Mouse (Mus musculus): ENCODE measurements at regions not wholly inside any gene's neighbourhood (a gene's known extent, or its start where the extent isn't known, plus 50 kb on each side); places are given as distances from the start of the nearest gene placed in this dataset.
A peak's percentile ranks its signal among the peaks of the same experiment; 100 is the strongest.

DNA sequence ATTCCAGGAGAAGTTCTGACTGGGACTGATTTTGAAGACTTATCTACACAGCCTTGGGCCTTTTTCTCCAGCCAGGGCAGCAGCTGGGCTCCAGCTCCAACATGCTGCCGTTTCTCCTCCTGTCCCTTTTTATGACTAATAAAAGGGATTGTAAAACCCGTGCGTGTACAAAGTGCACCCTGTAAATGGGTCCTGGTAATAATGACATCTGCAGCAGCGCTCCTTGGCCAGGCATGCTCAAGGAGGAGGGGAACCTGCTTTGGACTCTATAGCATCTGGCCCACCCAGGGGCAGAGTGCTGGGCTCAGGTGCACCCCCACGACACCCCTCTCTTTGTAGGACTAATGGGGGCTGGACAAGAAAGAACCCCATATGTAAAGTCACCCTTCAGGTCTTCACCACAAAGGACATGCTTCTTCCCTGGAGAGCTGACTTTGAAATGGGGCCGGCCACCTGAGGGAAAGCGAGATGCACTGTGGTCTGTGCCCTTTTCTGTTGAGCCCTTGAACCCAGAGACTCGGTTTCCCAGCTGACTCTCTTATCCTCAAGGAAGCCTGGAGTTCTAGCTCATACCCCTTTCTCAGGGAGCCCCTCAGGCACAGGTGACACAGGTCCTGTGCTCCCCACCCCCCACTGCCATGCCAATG is 61.4 kb downstream of the Mrpl23 start:
- no peak for DNase-seq
- intact Hi-C loops (cut with DNase I): no loop called here

DNA sequence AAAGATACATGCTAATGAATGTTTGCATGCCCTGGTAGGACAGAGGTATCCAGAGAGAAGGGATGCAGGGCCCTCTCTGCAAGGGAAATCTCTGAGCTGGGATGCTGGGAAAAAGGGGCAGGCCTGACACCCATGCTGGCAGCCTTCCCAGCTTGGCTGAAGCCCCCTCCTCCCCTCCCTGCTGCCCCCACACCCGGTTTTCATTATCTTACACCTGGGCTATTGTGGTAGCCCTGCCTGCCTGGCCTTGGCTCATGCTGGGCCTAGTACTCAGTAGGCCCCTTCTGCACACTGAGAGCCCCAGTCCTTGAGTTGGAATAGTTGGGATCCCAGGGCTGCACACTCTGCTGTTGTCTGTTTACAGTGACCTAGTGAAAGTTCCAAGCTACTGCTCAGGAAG is 62.9 kb downstream of the Mrpl23 start:
- intact Hi-C loops (cut with DNase I): no loop called here
- no peak for DNase-seq

DNA sequence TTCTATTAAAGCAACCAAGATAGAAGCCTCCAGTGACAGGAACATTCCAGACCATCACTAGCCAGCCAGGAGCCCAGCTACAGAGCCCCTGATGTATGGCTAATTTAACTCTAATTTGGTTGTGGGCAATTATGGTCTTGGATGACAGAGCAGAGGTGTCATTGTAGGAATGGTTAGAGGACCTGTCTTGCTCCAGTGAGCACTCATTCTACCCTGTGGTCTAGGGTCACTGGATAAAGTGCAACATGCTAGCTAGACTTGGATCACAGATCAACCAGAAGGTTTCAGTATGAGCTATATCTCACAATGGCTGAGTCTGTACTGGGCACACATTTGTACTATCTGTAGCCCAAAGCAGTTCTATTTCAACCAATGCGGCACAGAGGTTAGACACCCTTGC is 63.7 kb downstream of the Mrpl23 start:
- no peak for DNase-seq
- intact Hi-C loops (cut with DNase I): no loop called here

DNA sequence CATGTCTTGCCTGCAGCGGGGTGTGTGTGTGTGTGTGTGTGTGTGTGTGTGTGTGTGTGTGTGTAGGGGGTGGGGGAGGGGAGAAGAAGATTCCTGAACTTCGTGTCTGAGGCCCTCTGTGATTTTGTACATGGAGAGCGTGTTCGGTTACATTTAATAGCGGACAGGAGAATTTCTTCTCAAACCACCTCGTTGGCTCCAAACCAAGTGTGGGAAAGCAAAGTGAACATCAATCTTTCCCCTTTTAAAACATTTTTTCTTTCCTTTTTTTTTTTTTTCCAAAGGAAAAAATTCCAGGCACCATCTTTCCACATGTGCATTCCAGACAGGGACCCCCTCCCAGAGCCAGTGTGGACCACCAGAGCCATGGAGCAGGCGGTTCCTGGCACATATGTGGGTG is 65.5 kb downstream of the Mrpl23 start:
- intact Hi-C loops (cut with DNase I): no loop called here
- no peak for DNase-seq

DNA sequence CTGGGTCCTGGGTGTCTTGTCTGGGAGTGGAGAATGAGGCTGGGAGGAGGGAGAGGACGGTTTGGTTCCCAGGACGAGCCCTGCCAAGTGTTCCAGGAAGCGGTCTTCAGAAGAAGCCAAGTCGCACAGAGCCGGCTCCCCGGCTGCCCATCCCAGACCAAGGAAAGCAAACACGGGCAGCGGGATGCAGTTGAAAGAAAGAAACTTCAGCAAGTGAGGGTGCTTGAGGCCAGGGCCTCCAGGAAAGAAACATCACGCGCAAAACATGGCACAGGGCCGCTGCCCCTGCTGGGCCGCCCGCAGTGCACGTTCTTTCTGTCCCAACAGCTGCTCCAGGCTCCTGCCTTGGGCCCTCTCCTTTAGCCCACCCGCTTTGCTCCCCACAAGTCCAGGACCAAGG is 66.7 kb downstream of the Igf2 start:
- intact Hi-C loops (cut with DNase I): loop anchor here (2.0 kb wide), 1 partner anchor 47 kb away; no protein-coding TSS in a partner anchor
- DNase-seq: peak; percentile 55 to 60

DNA sequence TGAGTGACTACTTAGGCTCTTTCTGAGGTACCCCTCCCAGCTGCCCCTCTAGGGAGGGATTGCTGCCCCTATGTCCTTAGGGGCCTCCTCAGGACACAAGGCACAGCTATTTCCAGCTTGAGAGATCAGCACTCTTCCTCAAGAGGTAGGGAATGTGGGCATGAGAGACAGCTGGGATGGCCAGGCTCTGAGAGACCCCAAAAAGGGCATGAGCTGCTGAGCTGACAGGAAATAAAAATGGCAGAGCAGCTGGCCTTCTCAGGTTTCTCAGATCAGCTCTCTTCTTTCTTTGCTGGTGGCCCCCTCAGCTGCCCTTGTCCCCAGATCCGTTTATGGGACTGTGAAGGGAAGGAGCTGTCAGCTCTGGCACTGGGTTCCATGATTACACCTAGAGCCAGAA is 66.2 kb downstream of the Igf2 start:
- DNase-seq: peak in 1 of 2 experiments; percentile 27
- intact Hi-C loops (cut with DNase I): loop anchor here (2.0 kb wide), 1 partner anchor 48 kb away; no protein-coding TSS in a partner anchor
